Mouse (Mus musculus) CD8-positive naive resting alpha-beta T cell, adult 2 months (primary cell): Measurements from ENCODE around the gene Eras.
"Not testable (repeated sequence)": the region's sequence is repeated elsewhere in the genome, so short reads cannot be mapped to it uniquely, and the experiment has no call there.

Source experiments
- DNase-seq, 2 experiments: peaks; one replicate each; pipeline ENCODE4 v3.0.0; 2022; ENCODE audit warnings: low read depth in 2 of 2, low spot score in 2 of 2

Gene Eras

GRCm38 (mm10) chrX:7915669-7916068 lies 12.7 kb downstream of the Eras start:
- DNase-seq, result peak in 1 of 2 experiments; percentile 24

- DNase-seq, result no peak
These were observed 17.9 kb downstream of the Eras start for GRCm38 (mm10) chrX:7910473-7910872.

- DNase-seq, result not testable (repeated sequence)
These were observed 19.2 kb downstream of the Eras start, which contains the start of gene Gm10490 for GRCm38 (mm10) chrX:7909242-7909641. Gm10490 (plus strand) TSS chrX:7909542.

- no peak for DNase-seq
These were observed 20.7 kb downstream of the Eras start, which contains the start of gene Gm10491 for GRCm38 (mm10) chrX:7907735-7908134. Gm10491 (minus strand) TSS chrX:7907835.

- DNase-seq, result no peak
These were observed 24.0 kb downstream of the Eras start for GRCm38 (mm10) chrX:7904441-7904840.

- peak; percentile 69 to 74 for DNase-seq
These were observed 29.2 kb downstream of the Eras start, which contains the start of the genes Pqbp1 and Timm17b for GRCm38 (mm10) chrX:7898880-7899874. Pqbp1 (minus strand) TSS chrX:7899269. Timm17b (plus strand) TSS chrX:7899357.

GRCm38 (mm10) chrX:7898211-7898610 lies 30.2 kb downstream of the Eras start:
- DNase-seq, result no peak

GRCm38 (mm10) chrX:7883841-7884567 lies 44.4 kb downstream of the Eras start, which contains the start of gene Slc35a2:
Slc35a2 (plus strand) TSS chrX:7884028.
- peak in 1 of 2 experiments; percentile 50 for DNase-seq

- DNase-seq, result peak; percentile 57 to 68
These were observed 48.6 kb downstream of the Eras start for GRCm38 (mm10) chrX:7879819-7880218.

- DNase-seq, result peak in 1 of 2 experiments; percentile 28
These were observed 49.9 kb downstream of the Eras start for GRCm38 (mm10) chrX:7878495-7878894.

GRCm38 (mm10) chrX:7878007-7878419 lies 50.4 kb downstream of the Eras start, which contains the start of gene Pim2:
Pim2 (plus strand) TSS chrX:7878262.
- peak; percentile 81 to 82 for DNase-seq
